Mouse (Mus musculus) heart, embryonic 12.5 days (tissue): ENCODE data around the gene Dnajc1. TPM values are rescaled to one million over a fixed set of nuclear protein-coding genes. Genes with fewer than 3 reads are reported as not detected.

Source experiments
- ATAC-seq: fragments of 200-750 bp; cut with Nextera tagmentation; 2 replicates; pipeline ENCODE4 v1.8.0; 2017; ENCODE audit warnings: moderate TSS enrichment, moderate library complexity; ENCODE audit not compliant: insufficient number of reproducible peaks, low FRiP score
- H3K27ac ChIP-seq: fragments of 300-500 bp; sonication (generic); 2 replicates; pipeline ENCODE4 v1.5.1; 2016; ENCODE audit warnings: mild to moderate bottlenecking, moderate library complexity; ENCODE audit not compliant: poor library complexity, severe bottlenecking
- H3K27me3 ChIP-seq: fragments of 300-500 bp; sonication (generic); replicated peaks from 2 replicates; pipeline ENCODE4 v1.6.1; 2016; ENCODE audit warnings: mild to moderate bottlenecking, moderate library complexity
- H3K36me3 ChIP-seq: fragments of 300-500 bp; sonication (generic); 2 replicates; pipeline ENCODE4 v1.6.1; 2016; ENCODE audit warnings: mild to moderate bottlenecking, moderate library complexity
- H3K4me1 ChIP-seq: fragments of 300-500 bp; sonication (generic); replicated peaks from 2 replicates; pipeline ENCODE4 v1.6.1; 2016; ENCODE audit warnings: mild to moderate bottlenecking
- H3K4me2 ChIP-seq: fragments of 300-500 bp; sonication (generic); 2 replicates; pipeline ENCODE4 v1.6.1; 2016; ENCODE audit warnings: mild to moderate bottlenecking, moderate library complexity
- H3K4me3 ChIP-seq: fragments of 300-500 bp; sonication (generic); 2 replicates; pipeline ENCODE4 v1.5.1; 2016; ENCODE audit warnings: mild to moderate bottlenecking
- H3K9ac ChIP-seq: fragments of 300-500 bp; sonication (generic); 2 replicates; pipeline ENCODE4 v1.6.1; 2016; ENCODE audit warnings: mild to moderate bottlenecking, moderate library complexity
- H3K9me3 ChIP-seq: fragments of 300-500 bp; sonication (generic); replicated peaks from 2 replicates; pipeline ENCODE4 v1.6.1; 2016; ENCODE audit warnings: mild to moderate bottlenecking, moderate library complexity
- WGBS: fragments of 180-500 bp; shearing (Covaris S2); methylation state at CpG from one replicate; pipeline ENCODE4 v1.1.7; 2016; 5-methylcytosine and 5-hydroxymethylcytosine counted together
- polyA plus RNA-seq: library from polyadenylated mRNA; unstranded; fragments of >200 nt; fragmentation: Nextera tagmentation; extraction: Ambion mirVana; gene quantifications from 2 replicates; pipeline ENCODE4 v1.2.1, GENCODE M21; 2016

Gene Dnajc1
- polyA plus RNA-seq, 1 experiment from 2014 or later = 25.2 TPM

- ATAC-seq = no peak
- no peaks in the 10 kb centered on the region for H3K27me3 ChIP-seq
- no peaks in the 10 kb centered on the region for H3K4me1 ChIP-seq
- H3K27ac ChIP-seq = no peak overlapping the region
- 93% methylated on average over 6 of the region's 6 CpGs for WGBS
- H3K9ac ChIP-seq = no peak overlapping the region
- H3K4me3 ChIP-seq = no peak overlapping the region
- H3K9me3 ChIP-seq = peaks cover 7% of the 10 kb centered on the region; the same call in 1 of the 2 replicates
- peaks cover 17% of the 10 kb centered on the region for H3K36me3 ChIP-seq
- no peak overlapping the region for H3K4me2 ChIP-seq
Observed at GRCm38 (mm10) chr2:18285175-18285574, 107.5 kb downstream of the Dnajc1 start.

GRCm38 (mm10) chr2:18265736-18266135 is 126.9 kb downstream of the Dnajc1 start:
- Histone ChIP-seq H3K4me2 (no peak overlapping the region), H3K4me3 (no peak overlapping the region), H3K27me3 (no peaks in the 10 kb centered on the region), H3K9ac (no peak overlapping the region), H3K9me3 (no peaks in the 10 kb centered on the region), H3K4me1 (no peaks in the 10 kb centered on the region), H3K36me3 (no peaks in the 10 kb centered on the region), H3K27ac (no peak overlapping the region)
- no peak for ATAC-seq
- 86% methylated on average over 1 of the region's 1 CpGs for WGBS

- ATAC-seq = no peak
- Histone ChIP-seq H3K27ac (no peak overlapping the region), H3K4me2 (no peak overlapping the region), H3K9ac (no peak overlapping the region), H3K27me3 (no peaks in the 10 kb centered on the region), H3K4me3 (no peak overlapping the region), H3K36me3 (no peaks in the 10 kb centered on the region), H3K4me1 (no peaks in the 10 kb centered on the region), H3K9me3 (no peaks in the 10 kb centered on the region)
- WGBS = 74% methylated on average over 3 of the region's 3 CpGs
Observed at GRCm38 (mm10) chr2:18264579-18264978, 128.1 kb downstream of the Dnajc1 start.

- no peaks in the 10 kb centered on the region for H3K36me3 ChIP-seq
- no peaks in the 10 kb centered on the region for H3K4me1 ChIP-seq
- WGBS = 11% methylated on average over 1 of the region's 1 CpGs
- no peak overlapping the region for H3K4me2 ChIP-seq
- H3K27ac ChIP-seq = no peak overlapping the region
- ATAC-seq = no peak
- H3K9ac ChIP-seq = no peak overlapping the region
- H3K9me3 ChIP-seq = no peaks in the 10 kb centered on the region
- H3K27me3 ChIP-seq = no peaks in the 10 kb centered on the region
- no peak overlapping the region for H3K4me3 ChIP-seq
Observed at GRCm38 (mm10) chr2:18262298-18262697, 130.3 kb downstream of the Dnajc1 start.

- H3K4me1 ChIP-seq = no peaks in the 10 kb centered on the region
- H3K4me2 ChIP-seq = no peak overlapping the region
- no peak overlapping the region for H3K4me3 ChIP-seq
- no peak overlapping the region for H3K9ac ChIP-seq
- ATAC-seq = no peak
- no peaks in the 10 kb centered on the region for H3K27me3 ChIP-seq
- 94% methylated on average over 3 of the region's 3 CpGs for WGBS
- peaks cover 15% of the 10 kb centered on the region for H3K36me3 ChIP-seq
- H3K9me3 ChIP-seq = peaks cover 6% of the 10 kb centered on the region; the same call in 1 of the 2 replicates
- H3K27ac ChIP-seq = no peak overlapping the region
Observed at GRCm38 (mm10) chr2:18249224-18249623, 143.4 kb downstream of the Dnajc1 start.

GRCm38 (mm10) chr2:18235524-18235923 is 157.1 kb downstream of the Dnajc1 start:
- Histone ChIP-seq H3K9me3 (no peaks in the 10 kb centered on the region), H3K4me1 (peaks cover 11% of the 10 kb centered on the region)
- WGBS = 38% methylated on average over 5 of the region's 5 CpGs

GRCm38 (mm10) chr2:18232883-18233567 is 159.6 kb downstream of the Dnajc1 start:
- peaks cover 3% of the 10 kb centered on the region; the same call in 1 of the 2 replicates for H3K36me3 ChIP-seq
- no peak overlapping the region for H3K4me3 ChIP-seq
- H3K9ac ChIP-seq = no peak overlapping the region
- ATAC-seq = no peak
- H3K27ac ChIP-seq = no peak overlapping the region
- H3K4me1 ChIP-seq = peaks cover 17% of the 10 kb centered on the region
- no peaks in the 10 kb centered on the region for H3K9me3 ChIP-seq
- H3K4me2 ChIP-seq = no peak overlapping the region
- H3K27me3 ChIP-seq = no peaks in the 10 kb centered on the region
- 13% methylated on average over 5 of the region's 5 CpGs for WGBS

More at GRCm38 (mm10) chr2:18235524-18235923, 157.1 kb downstream of the Dnajc1 start:
- Histone ChIP-seq H3K4me2 (no peak overlapping the region), H3K4me3 (no peak overlapping the region), H3K36me3 (peaks cover 3% of the 10 kb centered on the region; the same call in 1 of the 2 replicates), H3K9ac (no peak overlapping the region), H3K27ac (no peak overlapping the region), H3K27me3 (no peaks in the 10 kb centered on the region)
- ATAC-seq = no peak

- H3K4me1 ChIP-seq = peaks cover 17% of the 10 kb centered on the region
- H3K4me3 ChIP-seq = no peak overlapping the region
- H3K27ac ChIP-seq = no peak overlapping the region
- no peak overlapping the region for H3K9ac ChIP-seq
- ATAC-seq = no peak
- 67% methylated on average over 4 of the region's 4 CpGs for WGBS
- H3K4me2 ChIP-seq = no peak overlapping the region
- H3K27me3 ChIP-seq = no peaks in the 10 kb centered on the region
- H3K36me3 ChIP-seq = peaks cover 3% of the 10 kb centered on the region; the same call in 1 of the 2 replicates
- H3K9me3 ChIP-seq = no peaks in the 10 kb centered on the region
Observed at GRCm38 (mm10) chr2:18231143-18231542, 161.5 kb downstream of the Dnajc1 start.

- WGBS = 35% methylated on average over 2 of the region's 2 CpGs
- no peak for ATAC-seq
- Histone ChIP-seq H3K36me3 (peaks cover 3% of the 10 kb centered on the region; the same call in 1 of the 2 replicates), H3K4me1 (peaks cover 10% of the 10 kb centered on the region), H3K4me3 (no peak overlapping the region), H3K9ac (no peak overlapping the region), H3K27me3 (no peaks in the 10 kb centered on the region), H3K27ac (no peak overlapping the region), H3K4me2 (no peak overlapping the region), H3K9me3 (no peaks in the 10 kb centered on the region)
Observed at GRCm38 (mm10) chr2:18229279-18229678, 163.4 kb downstream of the Dnajc1 start.

GRCm38 (mm10) chr2:18228486-18229062 is 164.1 kb downstream of the Dnajc1 start:
- no peak overlapping the region for H3K9ac ChIP-seq
- H3K27me3 ChIP-seq = no peaks in the 10 kb centered on the region
- no peak overlapping the region for H3K4me3 ChIP-seq
- no peak overlapping the region for H3K4me2 ChIP-seq
- H3K36me3 ChIP-seq = peaks cover 3% of the 10 kb centered on the region; the same call in 1 of the 2 replicates
- no peaks in the 10 kb centered on the region for H3K9me3 ChIP-seq
- peaks cover 10% of the 10 kb centered on the region for H3K4me1 ChIP-seq
- H3K27ac ChIP-seq = no peak overlapping the region
- no peak for ATAC-seq
- 63% methylated on average over 8 of the region's 8 CpGs for WGBS

GRCm38 (mm10) chr2:18219569-18219968 is 173.1 kb downstream of the Dnajc1 start:
- Histone ChIP-seq H3K27ac (no peak overlapping the region), H3K4me1 (peaks cover 23% of the 10 kb centered on the region), H3K27me3 (no peaks in the 10 kb centered on the region), H3K4me3 (no peak overlapping the region), H3K4me2 (no peak overlapping the region), H3K9ac (no peak overlapping the region), H3K36me3 (peaks cover 38% of the 10 kb centered on the region), H3K9me3 (no peaks in the 10 kb centered on the region)
- no peak for ATAC-seq
- 57% methylated on average over 13 of the region's 13 CpGs for WGBS
